Mouse (Mus musculus) ES-Bruce4 (cell line): ENCODE results near the gene Rab5b. TPM values are rescaled to one million over a fixed set of nuclear protein-coding genes. Genes with fewer than 3 reads are reported as not detected.
"Not testable (repeated sequence)": the region's sequence is repeated elsewhere in the genome, so short reads cannot be mapped to it uniquely, and the experiment has no call there.

Experiments
- H3K27ac ChIP-seq: 2 replicates; pipeline ENCODE4 v1.5.1; 2012; ENCODE audit warnings: low read length, inconsistent platforms; ENCODE audit not compliant: insufficient read depth
- H3K27me3 ChIP-seq: 2 replicates; pipeline ENCODE4 v1.6.1; 2012; ENCODE audit warnings: mild to moderate bottlenecking, low read length, inconsistent platforms; ENCODE audit not compliant: control insufficient read depth, poor library complexity, insufficient read depth, severe bottlenecking
- H3K36me3 ChIP-seq: 2 replicates; pipeline ENCODE4 v1.6.1; 2012; ENCODE audit warnings: inconsistent platforms, mild to moderate bottlenecking, low read length, moderate library complexity; ENCODE audit not compliant: control insufficient read depth, poor library complexity, insufficient read depth, severe bottlenecking
- H3K4me1 ChIP-seq: one replicate; pipeline ENCODE4 v1.8.1; 2011; ENCODE audit warnings: low read length; ENCODE audit not compliant: control insufficient read depth, insufficient read depth
- H3K4me3 ChIP-seq: 2 replicates; pipeline ENCODE4 v1.5.1; 2011; ENCODE audit warnings: low read depth, mild to moderate bottlenecking, low read length
- H3K9ac ChIP-seq: 2 replicates; pipeline ENCODE4 v1.6.1; 2012; ENCODE audit warnings: low read depth, mild to moderate bottlenecking, inconsistent platforms; ENCODE audit not compliant: poor library complexity, severe bottlenecking
- H3K9me3 ChIP-seq: replicated peaks from 2 replicates; pipeline ENCODE4 v1.6.1; 2012; ENCODE audit warnings: mild to moderate bottlenecking, low read length, inconsistent platforms; ENCODE audit not compliant: control insufficient read depth, poor library complexity, insufficient read depth, severe bottlenecking
- CTCF ChIP-seq: IDR thresholded peaks from one replicate; pipeline ENCODE4 v1.8.1; 2011; ENCODE audit warnings: low read depth, low read length
- EP300 ChIP-seq: IDR thresholded peaks from 2 replicates; pipeline ENCODE4 v1.6.1; 2011; ENCODE audit warnings: low read depth, low read length; ENCODE audit not compliant: insufficient read depth
- POLR2A ChIP-seq: IDR thresholded peaks from one replicate; pipeline ENCODE4 v1.8.1; 2011; ENCODE audit warnings: low read length; ENCODE audit not compliant: insufficient read depth
- polyA plus RNA-seq: library from polyadenylated mRNA; stranded (reverse); fragments of >200 nt; gene quantifications from 2 replicates; pipeline ENCODE4 v1.2.4, GENCODE M21; 2011; ENCODE audit warnings: low read depth; ENCODE audit not compliant: missing spikeins, insufficient read depth, insufficient read length

Gene Rab5b
- polyA plus RNA-seq, 1 experiment = 79.0 TPM

- TF ChIP-seq EP300 (no peak), CTCF (no peak), POLR2A (no peak)
- no peaks in the 10 kb centered on the region for H3K36me3 ChIP-seq
- peaks cover 6% of the 10 kb centered on the region for H3K4me1 ChIP-seq
- no peaks in the 10 kb centered on the region for H3K9me3 ChIP-seq
- H3K27me3 ChIP-seq = no peaks in the 10 kb centered on the region
- no peak overlapping the region for H3K4me3 ChIP-seq
- peak overlapping the region; percentile 19; the same call in 1 of the 2 replicates for H3K9ac ChIP-seq
- no peak overlapping the region for H3K27ac ChIP-seq
Observed at GRCm38 (mm10) chr10:128640891-128641290, 55.2 kb downstream of the Rab5b start.

GRCm38 (mm10) chr10:128639999-128640398 lies 56.1 kb downstream of the Rab5b start:
- TF ChIP-seq POLR2A = no peak
- TF ChIP-seq EP300 = no peak
- no peak for TF ChIP-seq CTCF

GRCm38 (mm10) chr10:128637011-128637410 lies 59.1 kb downstream of the Rab5b start:
- Histone ChIP-seq H3K9me3 (no peaks in the 10 kb centered on the region), H3K4me3 (no peak overlapping the region), H3K9ac (no peak overlapping the region), H3K27me3 (no peaks in the 10 kb centered on the region), H3K4me1 (peaks cover 15% of the 10 kb centered on the region), H3K36me3 (no peaks in the 10 kb centered on the region), H3K27ac (no peak overlapping the region)
- no peak for TF ChIP-seq CTCF
- TF ChIP-seq EP300 = no peak
- TF ChIP-seq POLR2A = no peak

More at GRCm38 (mm10) chr10:128639999-128640398, 56.1 kb downstream of the Rab5b start:
- H3K27me3 ChIP-seq = no peaks in the 10 kb centered on the region
- H3K9me3 ChIP-seq = no peaks in the 10 kb centered on the region
- H3K4me3 ChIP-seq = no peak overlapping the region
- H3K27ac ChIP-seq = no peak overlapping the region
- H3K9ac ChIP-seq = no peak overlapping the region
- peaks cover 6% of the 10 kb centered on the region for H3K4me1 ChIP-seq
- no peaks in the 10 kb centered on the region for H3K36me3 ChIP-seq

GRCm38 (mm10) chr10:128636561-128636960 lies 59.5 kb downstream of the Rab5b start:
- no peak overlapping the region for H3K27ac ChIP-seq
- H3K4me3 ChIP-seq = no peak overlapping the region
- no peaks in the 10 kb centered on the region for H3K36me3 ChIP-seq
- H3K27me3 ChIP-seq = no peaks in the 10 kb centered on the region
- TF ChIP-seq EP300 (no peak), POLR2A (no peak), CTCF (no peak)
- H3K4me1 ChIP-seq = peaks cover 15% of the 10 kb centered on the region
- no peak overlapping the region for H3K9ac ChIP-seq
- H3K9me3 ChIP-seq = no peaks in the 10 kb centered on the region

GRCm38 (mm10) chr10:128635697-128636096 lies 60.4 kb downstream of the Rab5b start:
- no peak overlapping the region for H3K4me3 ChIP-seq
- H3K27me3 ChIP-seq = no peaks in the 10 kb centered on the region
- H3K36me3 ChIP-seq = no peaks in the 10 kb centered on the region
- H3K9me3 ChIP-seq = no peaks in the 10 kb centered on the region
- peaks cover 15% of the 10 kb centered on the region for H3K4me1 ChIP-seq
- H3K27ac ChIP-seq = no peak overlapping the region
- H3K9ac ChIP-seq = no peak overlapping the region
- TF ChIP-seq POLR2A (no peak), CTCF (no peak), EP300 (no peak)

GRCm38 (mm10) chr10:128631571-128631970 lies 64.5 kb downstream of the Rab5b start:
- H3K4me3 ChIP-seq = no peak overlapping the region
- H3K36me3 ChIP-seq = no peaks in the 10 kb centered on the region
- TF ChIP-seq POLR2A = no peak
- TF ChIP-seq EP300 = peak; percentile 94
- peak overlapping the region; percentile 32 for H3K27ac ChIP-seq
- no peaks in the 10 kb centered on the region for H3K9me3 ChIP-seq
- no peak overlapping the region for H3K9ac ChIP-seq
- H3K4me1 ChIP-seq = peaks cover 11% of the 10 kb centered on the region
- H3K27me3 ChIP-seq = no peaks in the 10 kb centered on the region

GRCm38 (mm10) chr10:128630306-128630705 lies 65.8 kb downstream of the Rab5b start:
- H3K9ac ChIP-seq, H3K9me3 ChIP-seq, H3K36me3 ChIP-seq, H3K4me3 ChIP-seq, H3K27me3 ChIP-seq, H3K27ac ChIP-seq: not testable (repeated sequence)
- H3K4me1 ChIP-seq = peaks cover 11% of the 10 kb centered on the region
